ENCODE assay signal across 13 mouse cellular contexts in genomic region chr16:35918721-35919543, GRCm38 (mm10). TPM values are rescaled to one million over a fixed set of nuclear protein-coding genes. Genes with fewer than 3 reads are reported as not detected.
A peak's percentile ranks its signal among the peaks of the same experiment; 100 is the strongest.
DNase-seq lines count a peak whose midpoint lies in the region; ATAC-seq and TF ChIP-seq lines count a peak whose summit lies in the region.
"Had no signal": no experiment of that assay in that cellular context is flagged by ENCODE, and none has a peak within 500 bp of the region (broad histone marks: within the 10 kb centered on the region; RNA-seq: fewer than 3 reads in every experiment).

No protein-coding gene starts in this region.

- intact Hi-C loops in gastrocnemius, adult 2 months (cut with DNase I) = no loop called here
- intact Hi-C loops in gastrocnemius, postnatal 14 days (cut with DNase I; ENCODE audit: low total_unique reads) = no loop called here

- no peak; the same call in 1 of the 2 replicates for TF ChIP-seq EP300 in CH12.LX (IDR thresholded peaks at IDR 0.05; ENCODE audit: low read length)

- dilution Hi-C loops in CH12.LX (cut with MboI; ENCODE audit: extremely low pct_ligation_motif_present, extremely low pct_unique_long_range_greater_than_20kb, low sequenced_read_pairs) = no loop called here

- H3K9me3 ChIP-seq in CH12.LX (replicated peaks; ENCODE audit: low read length) = no peaks in the 10 kb centered on the region
- H3K9me3 ChIP-seq in limb, embryonic 14.5 days (ENCODE audit: control insufficient read depth, low read length) = no peaks in the 10 kb centered on the region
- H3K9me3 ChIP-seq: forebrain, embryonic 15.5 days; heart, embryonic 10.5 days; neural tube, embryonic 12.5 days had no signal

- no peak for TF ChIP-seq RAD21 in CH12.LX (IDR thresholded peaks at IDR 0.05; ENCODE audit: low read depth, low read length)

- no peaks in the 10 kb centered on the region for H3K79me2 ChIP-seq in CH12.LX (replicated peaks; ENCODE audit: control insufficient read depth, extremely low read depth, insufficient read depth, poor library complexity, severe bottlenecking)

- peaks cover 3 to 19% of the 10 kb centered on the region in 2 experiments; a peak in 3 of 4 replicates for H3K4me1 ChIP-seq in CH12.LX (ENCODE audit: control insufficient read depth in 1 of 2, insufficient read depth in 2 of 2)
- no peaks in the 10 kb centered on the region for H3K4me1 ChIP-seq in limb, embryonic 14.5 days (ENCODE audit: control insufficient read depth, insufficient read depth, low read length)
- peaks cover 18% of the 10 kb centered on the region; the same call in 1 of the 2 replicates for H3K4me1 ChIP-seq in small intestine, adult 2 months (ENCODE audit: control insufficient read depth, insufficient read depth, insufficient read length, low read length)
- H3K4me1 ChIP-seq: forebrain, embryonic 15.5 days; heart, embryonic 10.5 days; neural tube, embryonic 12.5 days had no signal

- in situ Hi-C loops in CH12.LX (cut with MboI; ENCODE audit: low pct_ligation_motif_present, low pct_unique_long_range_greater_than_20kb, low sequenced_read_pairs) = no loop called here

- H3K9ac ChIP-seq in CH12.LX (ENCODE audit: insufficient read depth, low read depth) = peak overlapping the region; percentile 83
- no peak overlapping the region for H3K9ac ChIP-seq in limb, embryonic 14.5 days (ENCODE audit: low read depth, low read length, severe bottlenecking)
- H3K9ac ChIP-seq: forebrain, embryonic 15.5 days; lung, embryonic 14.5 days; neural tube, embryonic 12.5 days had no signal

- H3K36me3 ChIP-seq in CH12.LX (replicated peaks in 1 of 2; ENCODE audit: control insufficient read depth in 1 of 2, insufficient read depth in 1 of 2, low read length in 1 of 2) = no peaks in the 10 kb centered on the region
- H3K36me3 ChIP-seq in limb, embryonic 14.5 days (ENCODE audit: control insufficient read depth, insufficient read depth, low read length) = no peaks in the 10 kb centered on the region
- H3K36me3 ChIP-seq in small intestine, adult 2 months (ENCODE audit: control insufficient read depth, insufficient read depth, low read length) = no peaks in the 10 kb centered on the region
- H3K36me3 ChIP-seq: forebrain, embryonic 15.5 days; heart, embryonic 10.5 days; neural tube, embryonic 12.5 days had no signal

- TF ChIP-seq POLR2A in CH12.LX (IDR thresholded peaks at IDR 0.05; ENCODE audit: low read depth, low read length) = peak; percentile 49
- TF ChIP-seq POLR2A in limb, embryonic 14.5 days (IDR thresholded peaks at IDR 0.05; ENCODE audit: borderline replicate concordance, extremely low read depth, insufficient read depth, insufficient read length) = no peak
- TF ChIP-seq POLR2A in small intestine, adult 2 months (IDR thresholded peaks at IDR 0.05; ENCODE audit: low read depth, low read length) = no peak

- DNase-seq in gastrocnemius, adult 2 months = no peak
- no peak for DNase-seq in gastrocnemius, adult 8-10 months (ENCODE audit: low spot score in 2 of 2)
- peak; percentile 47 for DNase-seq in CH12.LX (ENCODE audit: extremely low read depth)
- DNase-seq in limb, embryonic 14.5 days (ENCODE audit: low spot score) = no peak
- no peak for DNase-seq in embryo, embryonic 10.5 days (ENCODE audit: low spot score)
- DNase-seq in gastrocnemius, postnatal 14 days = no peak
- DNase-seq: lung, embryonic 14.5 days had no signal

- peak overlapping the region; percentile 67 for H3K27ac ChIP-seq in gastrocnemius, adult 2 months
- peak overlapping the region; percentile 18; the same call in 1 of the 2 replicates for H3K27ac ChIP-seq in CH12.LX (ENCODE audit: insufficient read depth, low read depth)
- no peak overlapping the region for H3K27ac ChIP-seq in limb, embryonic 14.5 days (replicated peaks; ENCODE audit: low read depth, low read length)
- H3K27ac ChIP-seq in small intestine, adult 2 months (ENCODE audit: insufficient read depth, low read depth, low read length) = peak overlapping the region; percentile 100
- H3K27ac ChIP-seq: forebrain, embryonic 15.5 days; heart, embryonic 10.5 days; neural tube, embryonic 12.5 days had no signal

- 28% methylated on average over 6 of the region's 6 CpGs for WGBS in limb, embryonic 14.5 days
- WGBS in small intestine, adult 2 months = 14% methylated on average over 6 of the region's 6 CpGs

- peak overlapping the region; percentile 89 for H3K4me2 ChIP-seq in CH12.LX (ENCODE audit: insufficient read depth, low read depth, poor library complexity, severe bottlenecking)
- H3K4me2 ChIP-seq in limb, embryonic 14.5 days (replicated peaks; ENCODE audit: low read depth, low read length, severe bottlenecking) = no peak overlapping the region
- H3K4me2 ChIP-seq: forebrain, embryonic 15.5 days; lung, embryonic 14.5 days; neural tube, embryonic 12.5 days had no signal

- H3K27me3 ChIP-seq in CH12.LX (replicated peaks) = no peaks in the 10 kb centered on the region
- H3K27me3 ChIP-seq in limb, embryonic 14.5 days (ENCODE audit: control insufficient read depth, insufficient read depth, low read length) = no peaks in the 10 kb centered on the region
- H3K27me3 ChIP-seq in small intestine, adult 2 months (ENCODE audit: control insufficient read depth, insufficient read depth, low read length) = no peaks in the 10 kb centered on the region
- H3K27me3 ChIP-seq: forebrain, embryonic 15.5 days; neural tube, embryonic 12.5 days had no signal

- TF ChIP-seq CTCF in gastrocnemius, adult 2 months (IDR thresholded peaks at IDR 0.05) = no peak
- no peak for TF ChIP-seq CTCF in CH12.LX (conservative IDR thresholded peaks at IDR 0.05 in 1 of 2, IDR thresholded peaks at IDR 0.05 in 1 of 2; ENCODE audit: low read depth in 2 of 2, low read length in 2 of 2)
- TF ChIP-seq CTCF in small intestine, adult 2 months (IDR thresholded peaks at IDR 0.05; ENCODE audit: extremely low read depth, insufficient read length, insufficient replicate concordance, low read depth, low read length) = no peak

- H3K4me3 ChIP-seq in gastrocnemius, adult 2 months = peak overlapping the region; percentile 32
- H3K4me3 ChIP-seq in CH12.LX (replicated peaks in 1 of 3; ENCODE audit: low read depth in 2 of 3, low read length in 2 of 3, poor library complexity in 1 of 3) = peak overlapping the region in 2 of 3 experiments; percentile 4 to 32
- H3K4me3 ChIP-seq in limb, embryonic 14.5 days (replicated peaks; ENCODE audit: low read length) = no peak overlapping the region
- peak overlapping the region; percentile 42 for H3K4me3 ChIP-seq in small intestine, adult 2 months (ENCODE audit: low read depth, low read length)
- H3K4me3 ChIP-seq: forebrain, embryonic 15.5 days; heart, embryonic 10.5 days; neural tube, embryonic 12.5 days had no signal

- peak; percentile 37; the same call in 1 of the 2 replicates for ATAC-seq in limb, embryonic 14.5 days (ENCODE audit: low FRiP score, low read depth)
- no peak for ATAC-seq in erythroid progenitor cell, adult 5-6 weeks (replicated peaks; ENCODE audit: low FRiP score, poor library complexity, severe bottlenecking)
- ATAC-seq: forebrain, embryonic 15.5 days; hindbrain, embryonic 16.5 days had no signal

RNA-seq across cellular contexts. Expression of gene Parp9, which starts 19.3 kb away (rescaled TPM):
- total RNA-seq in gastrocnemius, adult 2 months (2021) = 1 to 10 TPM; 3.7 to 4.9 TPM
- total RNA-seq in gastrocnemius, adult 8-10 months (2022) = 1 to 10 TPM; 2.6 to 4.1 (median 3.3) TPM
- 26.1 and 30.3 TPM in 2 replicates for total RNA-seq in CH12.LX (2012; rRNA removed)
- 53.1 and 56.9 TPM in 2 replicates for total RNA-seq in CH12.LX (2014; rRNA removed)
- polyA plus RNA-seq in CH12.LX (2012; ENCODE audit: insufficient read length, low read depth) = 33.2 and 34.3 TPM in 2 replicates
- polyA plus RNA-seq in limb, embryonic 14.5 days (2012; rRNA removed) = 3.5 and 4.1 TPM in 2 replicates
- 4.3 and 5.3 TPM in 2 replicates for polyA plus RNA-seq in limb, embryonic 14.5 days (2014; fragmentation: Nextera tagmentation; extraction: Ambion mirVana)
- 2.6 and 7.6 TPM in 2 replicates for polyA plus RNA-seq in small intestine, adult 2 months (2012; rRNA removed)
- total RNA-seq in gastrocnemius, postnatal 14 days (2021) = 1 to 10 TPM; 5.2 to 5.5 TPM
- total RNA-seq in erythroid progenitor cell, adult 5-6 weeks (2015; ENCODE audit: low replicate concordance) = 30.6 and 35.0 TPM in 2 replicates
- total RNA-seq in erythroid progenitor cell, adult 5-6 weeks (2017; ENCODE audit: low replicate concordance) = 41.1 and 48.7 TPM in 2 replicates

RNA-seq across cellular contexts. Expression of gene Dtx3l, which starts 20.0 kb away (rescaled TPM):
- total RNA-seq in gastrocnemius, adult 2 months (2021) = 1 to 10 TPM; 3.3 to 4.5 TPM
- total RNA-seq in gastrocnemius, adult 8-10 months (2022) = 1 to 10 TPM; 3.2 to 4.3 (median 4.1) TPM
- total RNA-seq in CH12.LX (2012; rRNA removed) = 10.7 and 14.4 TPM in 2 replicates
- 20.4 and 21.1 TPM in 2 replicates for total RNA-seq in CH12.LX (2014; rRNA removed)
- polyA plus RNA-seq in CH12.LX (2012; ENCODE audit: insufficient read length, low read depth) = 12.8 and 17.4 TPM in 2 replicates
- 1.8 and 2.0 TPM in 2 replicates for polyA plus RNA-seq in limb, embryonic 14.5 days (2012; rRNA removed)
- 3.2 and 3.5 TPM in 2 replicates for polyA plus RNA-seq in limb, embryonic 14.5 days (2014; fragmentation: Nextera tagmentation; extraction: Ambion mirVana)
- polyA plus RNA-seq in small intestine, adult 2 months (2012; rRNA removed) = 5.5 and 16.7 TPM in 2 replicates
- 1 to 10 TPM; 4.5 to 4.9 TPM for total RNA-seq in gastrocnemius, postnatal 14 days (2021)
- 15.9 and 20.5 TPM in 2 replicates for total RNA-seq in erythroid progenitor cell, adult 5-6 weeks (2015; ENCODE audit: low replicate concordance)
- total RNA-seq in erythroid progenitor cell, adult 5-6 weeks (2017; ENCODE audit: low replicate concordance) = 19.8 and 21.4 TPM in 2 replicates

RNA-seq across cellular contexts. Expression of gene Parp14, which starts 47.6 kb away (rescaled TPM):
- 1 to 10 TPM; 2.9 to 4.4 TPM for total RNA-seq in gastrocnemius, adult 2 months (2021)
- total RNA-seq in gastrocnemius, adult 8-10 months (2022) = 1 to 10 TPM; 1.7 to 2.5 (median 2.3) TPM
- total RNA-seq in CH12.LX (2012; rRNA removed) (5.5 and 6.0 TPM in 2 replicates), CH12.LX (2014; rRNA removed) (3.5 and 3.9 TPM in 2 replicates)
- 5.9 and 6.4 TPM in 2 replicates for polyA plus RNA-seq in CH12.LX (2012; ENCODE audit: insufficient read length, low read depth)
- 0.85 and 1.1 TPM in 2 replicates for polyA plus RNA-seq in limb, embryonic 14.5 days (2012; rRNA removed)
- polyA plus RNA-seq in limb, embryonic 14.5 days (2014; fragmentation: Nextera tagmentation; extraction: Ambion mirVana) = 0.67 and 0.91 TPM in 2 replicates
- 4.5 and 17.5 TPM in 2 replicates for polyA plus RNA-seq in small intestine, adult 2 months (2012; rRNA removed)
- total RNA-seq in gastrocnemius, postnatal 14 days (2021) = 1 to 10 TPM; 3.0 to 3.3 TPM
- 14.8 and 28.5 TPM in 2 replicates for total RNA-seq in erythroid progenitor cell, adult 5-6 weeks (2015; ENCODE audit: low replicate concordance)
- 31.6 and 33.5 TPM in 2 replicates for total RNA-seq in erythroid progenitor cell, adult 5-6 weeks (2017; ENCODE audit: low replicate concordance)

RNA-seq across cellular contexts. Expression of gene Kpna1, which starts 59.6 kb away (rescaled TPM):
- 100 to 1,000 TPM; 176 to 180 TPM for total RNA-seq in gastrocnemius, adult 2 months (2021)
- 100 to 1,000 TPM; 164 to 190 (median 172) TPM for total RNA-seq in gastrocnemius, adult 8-10 months (2022)
- total RNA-seq in CH12.LX (2012; rRNA removed) = 22.1 and 29.8 TPM in 2 replicates
- 57.9 and 66.6 TPM in 2 replicates for total RNA-seq in CH12.LX (2014; rRNA removed)
- polyA plus RNA-seq in CH12.LX (2012; ENCODE audit: insufficient read length, low read depth) = 63.9 and 74.1 TPM in 2 replicates
- 14.7 and 15.4 TPM in 2 replicates for polyA plus RNA-seq in limb, embryonic 14.5 days (2012; rRNA removed)
- polyA plus RNA-seq in limb, embryonic 14.5 days (2014; fragmentation: Nextera tagmentation; extraction: Ambion mirVana) = 38.7 and 39.5 TPM in 2 replicates
- polyA plus RNA-seq in small intestine, adult 2 months (2012; rRNA removed) = 1.2 and 2.5 TPM in 2 replicates
- total RNA-seq in gastrocnemius, postnatal 14 days (2021) = 100 to 1,000 TPM in 1 of 2 experiments, 10 to 100 TPM in 1; 96.7 to 118 TPM
- 80.1 and 99.1 TPM in 2 replicates for total RNA-seq in erythroid progenitor cell, adult 5-6 weeks (2015; ENCODE audit: low replicate concordance)
- total RNA-seq in erythroid progenitor cell, adult 5-6 weeks (2017; ENCODE audit: low replicate concordance) = 62.0 and 112 TPM in 2 replicates

Comparison
In these comparisons a context has a peak if more than half of its experiments do, and no peak if none do; other contexts are left out.
1. RNA of gene Parp9, which starts 19.3 kb away (total RNA-seq): 26.1 to 56.9 TPM in CH12.LX and 30.6 to 48.7 TPM in erythroid progenitor cell, adult 5-6 weeks; 5.2 to 5.5 TPM in gastrocnemius, postnatal 14 days, 3.7 to 4.9 TPM in gastrocnemius, adult 2 months and 2.6 to 4.1 TPM in gastrocnemius, adult 8-10 months; every median in the first group is over 4 times any median in the second.